19 mouse cellular contexts compared by ENCODE assay signal in genomic region chr9:43412473-43412872, GRCm38 (mm10).
"Had no signal": no experiment of that assay in that cellular context is flagged by ENCODE, and none has a peak within 500 bp of the region (broad histone marks: within the 10 kb centered on the region; RNA-seq: fewer than 3 reads in every experiment).

No protein-coding gene starts in this region.

- H3K27ac ChIP-seq: layer of hippocampus, adult 2 months; left cerebral cortex, adult 2 months; limb, embryonic 10.5 days; limb, embryonic 13.5 days; liver, embryonic 12.5 days; liver, embryonic 15.5 days; lung, embryonic 15.5 days had no signal

- H3K4me1 ChIP-seq: limb, embryonic 10.5 days; limb, embryonic 13.5 days; liver, embryonic 12.5 days; liver, embryonic 15.5 days; lung, embryonic 15.5 days; megakaryocyte, embryonic 14.5 days had no signal

- H3K9ac ChIP-seq: limb, embryonic 13.5 days; liver, embryonic 12.5 days; liver, embryonic 15.5 days; lung, embryonic 15.5 days had no signal

- H3K36me3 ChIP-seq: limb, embryonic 10.5 days; limb, embryonic 13.5 days; liver, embryonic 12.5 days; liver, embryonic 15.5 days; lung, embryonic 15.5 days had no signal

- H3K27me3 ChIP-seq: limb, embryonic 13.5 days; liver, embryonic 15.5 days; lung, embryonic 15.5 days had no signal

- DNase-seq: kidney, adult 9 months; kidney, postnatal 25 days; layer of hippocampus, adult 9-11 months; liver; lung, adult 18-20 months; lung, postnatal 10 days; lung, postnatal 36 days; thymus, adult 18-20 months; thymus, postnatal 36 days had no signal

- ATAC-seq: liver, embryonic 12.5 days; midbrain, embryonic 16.5 days had no signal

- H3K4me3 ChIP-seq: layer of hippocampus, adult 2 months; left cerebral cortex, adult 2 months; limb, embryonic 10.5 days; limb, embryonic 13.5 days; liver, embryonic 12.5 days; liver, embryonic 15.5 days; lung, embryonic 15.5 days; megakaryocyte, embryonic 14.5 days had no signal

- H3K4me2 ChIP-seq: limb, embryonic 13.5 days; liver, embryonic 12.5 days; liver, embryonic 15.5 days; lung, embryonic 15.5 days; midbrain, embryonic 11.5 days had no signal

- H3K9me3 ChIP-seq: limb, embryonic 10.5 days; limb, embryonic 13.5 days; liver, embryonic 12.5 days; liver, embryonic 15.5 days; lung, embryonic 15.5 days had no signal
